Mouse (Mus musculus) kidney, adult 2 months (tissue): Measurements from ENCODE around the gene Zfp511. TPM values are rescaled to one million over a fixed set of nuclear protein-coding genes. Genes with fewer than 3 reads are reported as not detected.
A peak's percentile ranks its signal among the peaks of the same experiment; 100 is the strongest.

Experiments
- DNase-seq: peaks from one replicate; pipeline ENCODE4 v3.0.0; 2021
- H3K27ac ChIP-seq: fragments of 200-500 bp; 2 replicates; pipeline ENCODE4 v1.5.1; 2012; ENCODE audit warnings: low read depth, low read length, control low read depth, inconsistent platforms; ENCODE audit not compliant: insufficient read depth
- H3K27me3 ChIP-seq: fragments of 200-500 bp; replicated peaks from 2 replicates; pipeline ENCODE4 v1.6.1; 2012; ENCODE audit warnings: mild to moderate bottlenecking, moderate library complexity, low read length, inconsistent platforms; ENCODE audit not compliant: control insufficient read depth, insufficient read depth
- H3K36me3 ChIP-seq: fragments of 200-500 bp; 2 replicates; pipeline ENCODE4 v1.6.1; 2012; ENCODE audit warnings: mild to moderate bottlenecking, moderate library complexity, low read length, inconsistent platforms; ENCODE audit not compliant: control insufficient read depth, insufficient read depth
- H3K4me1 ChIP-seq: fragments of 200-500 bp; 2 replicates; pipeline ENCODE4 v1.6.1; 2011; ENCODE audit warnings: low read length; ENCODE audit not compliant: control insufficient read depth, insufficient read depth
- H3K4me3 ChIP-seq: fragments of 200-500 bp; 2 replicates; pipeline ENCODE4 v1.5.1; 2011; ENCODE audit warnings: mild to moderate bottlenecking, low read depth, low read length, control low read depth; ENCODE audit not compliant: insufficient read depth
- CTCF ChIP-seq: fragments of 200-500 bp; conservative IDR thresholded peaks from 2 replicates; pipeline ENCODE4 v1.5.1; 2011; ENCODE audit warnings: low read depth, mild to moderate bottlenecking, control low read depth, low read length, moderate library complexity, mixed read lengths; ENCODE audit not compliant: insufficient read depth, insufficient read length
- POLR2A ChIP-seq: fragments of 200-500 bp; IDR thresholded peaks from one replicate; pipeline ENCODE4 v1.6.1; 2011; ENCODE audit warnings: low read depth, low read length, control low read depth
- WGBS: fragments of 180-500 bp; shearing (Covaris S2); methylation state at CpG from one replicate; pipeline ENCODE4 v1.1.7; 2018; 5-methylcytosine and 5-hydroxymethylcytosine counted together
- polyA plus RNA-seq: library from polyadenylated mRNA; depleted of rRNA; stranded (reverse); fragments of >200 nt; gene quantifications from 2 replicates; pipeline ENCODE4 v1.2.3, GENCODE M21; 2012

Gene Zfp511
- polyA plus RNA-seq, 1 experiment: 28.6 TPM

DNA sequence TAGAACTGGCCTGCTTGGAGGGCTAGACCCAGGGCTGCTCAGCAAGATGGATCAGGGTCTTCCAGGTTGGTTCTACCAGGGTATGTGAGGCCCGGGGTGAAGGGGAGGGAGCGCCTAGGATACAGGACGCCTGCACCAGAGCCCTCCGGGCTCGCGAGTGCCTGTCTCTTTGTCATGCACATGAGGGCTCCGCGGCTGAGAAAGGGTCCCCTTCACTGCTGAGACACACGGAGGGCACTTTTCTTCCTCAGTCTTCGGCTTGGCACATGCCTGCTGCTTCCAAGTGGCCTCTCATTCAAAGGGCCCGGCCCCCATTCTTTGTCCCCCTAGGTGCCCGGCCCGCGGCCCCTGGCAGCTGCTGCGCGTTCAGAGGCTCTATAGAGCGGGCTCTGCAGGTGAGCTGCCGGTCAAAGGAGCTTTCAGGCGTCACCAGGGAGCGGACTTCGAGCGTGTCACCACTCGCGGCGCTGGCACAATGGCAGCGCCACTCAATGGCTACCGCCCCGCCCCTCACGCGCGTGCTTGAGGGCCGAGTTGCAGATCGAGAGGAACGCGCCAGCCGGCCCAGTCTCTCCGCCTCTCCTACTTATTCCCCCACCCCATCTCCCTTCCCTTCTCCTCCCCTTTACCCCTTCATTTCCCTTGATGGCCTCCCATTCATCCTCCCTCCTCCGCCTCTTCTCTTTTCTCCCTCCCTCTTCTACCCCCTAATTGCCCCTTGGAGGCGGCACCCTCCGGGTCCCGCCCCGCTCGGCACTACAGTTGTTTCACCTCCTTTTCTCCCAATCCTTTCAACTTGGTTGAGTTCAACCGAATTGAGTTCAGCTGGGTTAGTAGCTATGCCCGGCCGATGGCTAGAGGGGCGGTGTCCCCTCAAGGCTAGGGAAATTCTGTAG is 25.0 kb downstream of the Zfp511 start:
- Histone ChIP-seq H3K27me3 (0 out of 2 replicates have a peak, but pooled peaks cover 3% of the 10 kb centered on the region), H3K27ac (no peak overlapping the region), H3K36me3 (no peaks in the 10 kb centered on the region), H3K4me3 (peak overlapping the region; percentile 8; the same call in 1 of the 2 replicates), H3K4me1 (no peaks in the 10 kb centered on the region; the same call in 1 of the 2 replicates)
- 3% methylated on average over 45 of the region's 47 CpGs for WGBS
- TF ChIP-seq POLR2A: no peak
- TF ChIP-seq CTCF: no peak
- peak; percentile 16 for DNase-seq

DNA sequence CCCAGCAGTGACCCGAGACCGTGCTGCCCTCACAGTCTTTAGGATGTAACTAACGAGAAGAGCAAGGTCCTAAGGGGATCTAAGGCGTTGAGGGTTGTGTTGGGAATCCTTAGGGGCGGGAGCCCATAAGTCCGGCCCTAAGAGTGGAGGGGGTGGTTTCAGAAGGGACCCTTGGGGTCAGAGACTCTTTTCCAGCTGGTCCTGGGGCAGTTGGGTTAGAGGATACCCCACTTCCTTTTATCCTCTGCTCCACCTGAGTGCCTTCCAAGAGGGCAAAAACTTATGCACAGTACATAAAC is 25.6 kb downstream of the Zfp511 start:
- Histone ChIP-seq H3K4me3 (no peak overlapping the region), H3K27ac (no peak overlapping the region), H3K36me3 (no peaks in the 10 kb centered on the region), H3K27me3 (0 out of 2 replicates have a peak, but pooled peaks cover 3% of the 10 kb centered on the region), H3K4me1 (no peaks in the 10 kb centered on the region; the same call in 1 of the 2 replicates)
- TF ChIP-seq POLR2A: no peak
- no peak for TF ChIP-seq CTCF
- no peak for DNase-seq
- WGBS: 5% methylated on average over 6 of the region's 6 CpGs

DNA sequence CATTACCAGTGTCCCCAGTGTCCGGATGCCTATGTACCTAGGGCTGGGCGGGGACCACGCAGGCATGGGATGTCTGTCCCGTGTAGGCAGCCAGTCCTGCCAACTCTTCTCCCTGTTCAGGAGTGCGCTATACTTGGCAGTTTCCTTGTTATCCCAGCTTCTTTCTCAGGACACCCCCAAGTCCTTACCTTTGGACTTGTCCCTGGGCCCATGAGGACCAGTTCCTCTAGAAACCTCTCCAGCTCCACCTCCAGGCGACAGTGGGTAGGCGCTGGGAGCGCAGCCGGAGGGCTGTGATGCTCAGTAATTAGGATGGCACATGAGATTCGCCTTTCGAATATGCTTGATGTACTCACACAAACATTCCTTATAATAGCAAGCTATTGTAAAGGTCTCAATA is 26.1 kb downstream of the Zfp511 start:
- TF ChIP-seq CTCF (peak; percentile 34), POLR2A (no peak)
- Histone ChIP-seq H3K4me1 (no peaks in the 10 kb centered on the region; the same call in 1 of the 2 replicates), H3K27me3 (0 out of 2 replicates have a peak, but pooled peaks cover 3% of the 10 kb centered on the region), H3K36me3 (no peaks in the 10 kb centered on the region), H3K4me3 (no peak overlapping the region), H3K27ac (no peak overlapping the region)
- WGBS: 21% methylated on average over 11 of the region's 11 CpGs
- peak; percentile 27 for DNase-seq

DNA sequence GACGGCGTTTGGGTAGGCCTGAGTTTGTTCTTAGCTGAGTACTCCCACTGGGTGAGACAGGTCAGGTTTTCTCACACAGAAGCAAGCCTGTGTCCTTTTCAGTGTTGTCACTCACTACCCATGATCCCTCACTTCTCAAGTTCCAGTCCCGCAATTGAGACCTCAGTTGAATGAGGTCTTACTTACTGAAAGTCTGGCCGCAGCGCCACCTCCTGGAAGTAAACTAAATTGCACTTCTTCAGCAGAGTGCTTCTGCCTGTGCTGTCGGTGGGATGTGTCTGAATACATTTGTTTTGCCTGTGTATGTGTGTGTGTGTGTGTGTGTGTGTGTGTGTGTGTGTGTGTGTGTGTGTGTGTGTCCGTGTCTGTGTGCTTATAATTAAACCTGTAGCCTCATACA is 26.9 kb downstream of the Zfp511 start:
- Histone ChIP-seq H3K27me3 (0 out of 2 replicates have a peak, but pooled peaks cover 1% of the 10 kb centered on the region), H3K27ac (no peak overlapping the region), H3K36me3 (no peaks in the 10 kb centered on the region), H3K4me1 (no peaks in the 10 kb centered on the region; the same call in 1 of the 2 replicates), H3K4me3 (no peak overlapping the region)
- DNase-seq: peak; percentile 65
- TF ChIP-seq POLR2A (no peak), CTCF (peak; percentile 80)
- WGBS: 22% methylated on average over 7 of the region's 7 CpGs

DNA sequence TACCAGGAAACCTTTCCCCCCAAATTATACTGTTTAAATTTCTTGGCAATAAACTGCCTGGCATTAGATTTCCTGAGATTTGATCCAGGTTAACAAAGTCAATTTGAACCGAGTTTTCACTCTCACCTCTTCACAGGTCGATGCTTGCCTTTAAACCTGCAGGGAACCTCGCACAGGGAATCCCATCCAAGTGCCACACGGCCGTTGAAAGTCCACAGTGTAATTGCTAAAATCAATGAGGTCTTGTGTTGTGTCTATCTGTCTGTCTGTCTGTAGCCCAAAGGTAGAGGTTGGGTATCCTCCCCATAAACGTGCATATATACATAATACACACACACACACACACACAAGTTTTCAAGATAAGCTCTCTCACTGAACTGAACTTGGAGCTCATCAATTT is 31.2 kb downstream of the Zfp511 start:
- Histone ChIP-seq H3K27ac (no peak overlapping the region), H3K4me1 (no peaks in the 10 kb centered on the region), H3K36me3 (no peaks in the 10 kb centered on the region), H3K27me3 (no peaks in the 10 kb centered on the region), H3K4me3 (no peak overlapping the region)
- whole genome bisulfite sequencing: 50% methylated on average over 6 of the region's 6 CpGs
- DNase-seq: no peak
- TF ChIP-seq POLR2A: no peak
- TF ChIP-seq CTCF: no peak

DNA sequence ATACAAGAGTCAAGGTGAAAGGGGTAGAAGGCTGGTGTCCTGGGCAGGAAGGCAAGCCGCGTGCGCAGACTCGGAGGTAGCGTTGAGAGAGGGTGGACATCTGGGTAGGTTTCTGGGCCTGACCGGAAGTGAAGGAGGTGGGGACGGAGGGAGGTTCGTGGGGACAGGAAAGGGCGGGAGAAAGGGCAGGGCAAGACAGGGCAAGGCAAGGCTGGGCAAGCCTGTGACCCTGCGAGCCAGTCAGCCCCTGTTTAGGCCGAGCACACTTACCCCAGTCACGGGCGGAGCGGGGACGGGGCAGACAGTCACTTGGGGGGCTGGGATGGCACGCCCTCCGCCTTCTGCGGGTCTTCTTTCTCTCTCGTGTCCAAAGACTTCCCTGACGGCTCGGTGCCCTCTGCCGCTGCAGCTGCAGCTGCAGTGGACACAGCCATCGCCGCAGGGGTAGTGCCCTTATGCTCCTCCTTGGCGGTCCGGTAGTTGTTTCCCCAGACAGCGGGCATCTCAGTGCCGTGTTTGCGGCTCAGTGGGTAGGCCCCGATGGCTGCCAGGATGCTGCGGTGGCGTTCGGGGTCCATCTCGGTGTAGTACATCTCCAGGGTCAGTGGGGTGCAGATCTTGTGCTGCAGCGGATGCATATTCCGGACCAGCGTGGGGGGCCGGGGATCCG is 34.0 kb downstream of the Zfp511 start:
- Histone ChIP-seq H3K27ac (no peak overlapping the region), H3K27me3 (no peaks in the 10 kb centered on the region), H3K4me1 (no peaks in the 10 kb centered on the region), H3K36me3 (no peaks in the 10 kb centered on the region), H3K4me3 (peak overlapping the region; percentile 34)
- DNase-seq: no peak
- 47% methylated on average over 39 of the region's 39 CpGs for WGBS
- TF ChIP-seq CTCF (no peak), POLR2A (no peak)

DNA sequence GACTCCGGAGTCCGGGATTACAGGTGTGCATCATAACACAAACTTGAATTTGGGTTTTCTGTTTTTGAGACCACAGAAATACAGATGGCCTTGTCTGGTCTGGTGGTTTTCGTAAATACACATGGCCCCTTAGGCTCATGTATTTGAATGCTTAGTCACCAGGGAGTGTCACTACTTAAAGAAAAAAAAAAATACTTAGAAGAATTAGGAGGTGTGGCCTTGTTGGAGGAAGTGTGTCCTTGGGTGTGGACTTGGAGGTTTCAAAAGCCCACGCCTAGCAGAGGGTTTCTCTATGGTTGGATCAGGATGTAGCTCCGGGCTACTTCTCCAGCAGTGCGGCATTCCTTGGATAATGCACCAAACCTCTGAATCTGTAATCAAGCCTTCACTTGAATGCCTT is 41.5 kb downstream of the Zfp511 start:
- Histone ChIP-seq H3K4me3 (no peak overlapping the region), H3K27me3 (no peaks in the 10 kb centered on the region), H3K4me1 (no peaks in the 10 kb centered on the region), H3K27ac (no peak overlapping the region), H3K36me3 (no peaks in the 10 kb centered on the region)
- 68% methylated on average over 6 of the region's 6 CpGs for WGBS
- TF ChIP-seq POLR2A: no peak
- TF ChIP-seq CTCF: no peak
- no peak for DNase-seq
